Mouse (Mus musculus): ENCODE data around the gene Thsd7b.

The Thsd7b gene

GRCm38 (mm10) chr1:129272982-129273937 is at the start of gene Thsd7b:
Gene Thsd7b, plus strand, starts transcription at chr1:129273302.
- POLR2A ChIA-PET, result interaction anchor here in 1 of 4 experiments (0.6 kb wide), 1 partner anchor 491 kb away, joined by 3 read pairs; no protein-coding TSS in a partner anchor

GRCm38 (mm10) chr1:129244292-129244691 is 28.8 kb upstream of the Thsd7b start:
- ChIA-PET POLR2A (no interaction called here), CTCF (interaction anchor here in 1 of 4 experiments (0.7 to 1.2 kb wide), 2 partner anchors 9 to 385 kb away, joined by 3 read pairs; no protein-coding TSS in a partner anchor)

More at GRCm38 (mm10) chr1:129272982-129273937, at the start of gene Thsd7b:
- CTCF ChIA-PET, result interaction anchor here in 3 of 4 experiments (0.5 to 1.1 kb wide), 3 partner anchors 220 to 1099 kb away, joined by 3 to 4 read pairs (median 3); no protein-coding TSS in a partner anchor

GRCm38 (mm10) chr1:129250704-129251443 is 22.2 kb upstream of the Thsd7b start:
- POLR2A ChIA-PET, result no interaction called here
- CTCF ChIA-PET, result no interaction called here

- CTCF ChIA-PET, result no interaction called here
Measured at GRCm38 (mm10) chr1:129266684-129267083, 6.4 kb upstream of the Thsd7b start.

GRCm38 (mm10) chr1:129304173-129304572 is 31.1 kb downstream of the Thsd7b start:
- ChIA-PET POLR2A (no interaction called here), CTCF (no interaction called here)

More at GRCm38 (mm10) chr1:129266684-129267083, 6.4 kb upstream of the Thsd7b start:
- POLR2A ChIA-PET, result interaction anchor here in 1 of 4 experiments (0.5 kb wide), 1 partner anchor 125 kb away, joined by 3 read pairs; no protein-coding TSS in a partner anchor

- POLR2A ChIA-PET, result no interaction called here
- CTCF ChIA-PET, result no interaction called here
Measured at GRCm38 (mm10) chr1:129324388-129324787, 51.3 kb downstream of the Thsd7b start.

- CTCF ChIA-PET, result no interaction called here
- POLR2A ChIA-PET, result no interaction called here
Measured at GRCm38 (mm10) chr1:129324798-129325197, 51.7 kb downstream of the Thsd7b start.

- CTCF ChIA-PET, result no interaction called here
Measured at GRCm38 (mm10) chr1:129356631-129357030, 83.5 kb downstream of the Thsd7b start.

GRCm38 (mm10) chr1:129357378-129357777 is 84.3 kb downstream of the Thsd7b start:
- CTCF ChIA-PET, result no interaction called here
- POLR2A ChIA-PET, result no interaction called here

More at GRCm38 (mm10) chr1:129356631-129357030, 83.5 kb downstream of the Thsd7b start:
- POLR2A ChIA-PET, result no interaction called here

GRCm38 (mm10) chr1:129363368-129363767 is 90.3 kb downstream of the Thsd7b start:
- POLR2A ChIA-PET, result no interaction called here

GRCm38 (mm10) chr1:129364828-129365227 is 91.7 kb downstream of the Thsd7b start:
- ChIA-PET CTCF (no interaction called here), POLR2A (no interaction called here)

More at GRCm38 (mm10) chr1:129363368-129363767, 90.3 kb downstream of the Thsd7b start:
- CTCF ChIA-PET, result no interaction called here

GRCm38 (mm10) chr1:129365590-129365989 is 92.5 kb downstream of the Thsd7b start:
- CTCF ChIA-PET, result no interaction called here

GRCm38 (mm10) chr1:129386479-129386878 is 113.4 kb downstream of the Thsd7b start:
- ChIA-PET CTCF (no interaction called here), POLR2A (interaction anchor here in 1 of 4 experiments (0.7 kb wide), 1 partner anchor 782 kb away, joined by 3 read pairs; no protein-coding TSS in a partner anchor)

More at GRCm38 (mm10) chr1:129365590-129365989, 92.5 kb downstream of the Thsd7b start:
- POLR2A ChIA-PET, result no interaction called here

- ChIA-PET POLR2A (no interaction called here), CTCF (no interaction called here)
Measured at GRCm38 (mm10) chr1:129411584-129411983, 138.5 kb downstream of the Thsd7b start.

GRCm38 (mm10) chr1:129421581-129421980 is 148.5 kb downstream of the Thsd7b start:
- CTCF ChIA-PET, result no interaction called here
- POLR2A ChIA-PET, result no interaction called here

- POLR2A ChIA-PET, result no interaction called here
Measured at GRCm38 (mm10) chr1:129464414-129464813, 191.3 kb downstream of the Thsd7b start.

GRCm38 (mm10) chr1:129473504-129473903 is 200.4 kb downstream of the Thsd7b start:
- ChIA-PET POLR2A (no interaction called here), CTCF (no interaction called here)

More at GRCm38 (mm10) chr1:129464414-129464813, 191.3 kb downstream of the Thsd7b start:
- CTCF ChIA-PET, result no interaction called here

- CTCF ChIA-PET, result no interaction called here
Measured at GRCm38 (mm10) chr1:129484266-129485031, 211.3 kb downstream of the Thsd7b start.

GRCm38 (mm10) chr1:129491136-129491535 is 218.0 kb downstream of the Thsd7b start:
- POLR2A ChIA-PET, result no interaction called here
- CTCF ChIA-PET, result no interaction called here

More at GRCm38 (mm10) chr1:129484266-129485031, 211.3 kb downstream of the Thsd7b start:
- POLR2A ChIA-PET, result no interaction called here
